In the genomic region with DNA sequence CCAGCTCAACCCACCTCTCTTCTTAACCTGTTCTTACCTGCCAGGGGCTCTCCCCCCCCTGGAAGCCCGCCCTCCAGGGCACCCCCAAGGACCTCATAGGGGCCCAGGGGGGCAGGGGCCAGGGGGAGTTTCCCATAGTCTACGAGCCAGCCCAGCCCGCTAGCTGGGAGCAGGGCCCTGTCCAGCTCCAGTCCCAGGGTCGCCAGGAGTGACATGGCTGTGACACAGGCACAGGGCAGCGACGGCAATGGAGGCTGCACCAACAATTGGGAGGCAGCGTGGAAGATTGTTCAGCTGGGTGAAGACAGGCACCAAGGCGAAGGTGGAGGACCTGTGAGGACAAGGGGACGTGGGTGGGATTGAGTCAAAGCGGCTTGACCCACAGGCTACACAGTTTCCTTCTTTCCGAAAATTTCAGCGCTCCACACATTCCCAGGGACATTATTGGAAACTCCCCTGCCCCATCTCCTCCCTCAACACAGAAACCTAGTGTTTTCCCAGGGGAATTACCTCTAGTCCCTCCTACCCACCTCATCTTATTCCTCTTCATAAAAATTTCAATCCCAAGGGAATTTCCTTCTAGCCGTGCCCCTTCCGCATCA, we compare ENCODE assay signal across 8 mouse cellular contexts. TPM values are rescaled to one million over a fixed set of nuclear protein-coding genes. Genes with fewer than 3 reads are reported as not detected.
DNase-seq lines count a peak whose midpoint lies in the region; ATAC-seq and TF ChIP-seq lines count a peak whose summit lies in the region.

No protein-coding gene starts in this region.

- TF ChIP-seq EP300 in heart, postnatal 0 days (IDR thresholded peaks at IDR 0.05; ENCODE audit: low read depth): no peak
- TF ChIP-seq EP300 in stomach, postnatal 0 days (optimal IDR thresholded peaks at IDR 0.05): no peak

- WGBS in spleen, adult 2 months: 62% methylated on average over 14 of the region's 14 CpGs
- WGBS in heart, postnatal 0 days: 28% methylated on average over 14 of the region's 14 CpGs
- 38% methylated on average over 14 of the region's 14 CpGs for WGBS in liver, embryonic 11.5 days
- 36% methylated on average over 14 of the region's 14 CpGs for WGBS in stomach, postnatal 0 days

- no peak for ATAC-seq in heart, postnatal 0 days (ENCODE audit: insufficient read depth, low read depth)
- no peak for ATAC-seq in liver, embryonic 11.5 days (replicated peaks; ENCODE audit: low FRiP score)
- ATAC-seq in stomach, postnatal 0 days (ENCODE audit: low FRiP score, low TSS enrichment): no peak

- TF ChIP-seq CTCF in spleen, adult 2 months (IDR thresholded peaks at IDR 0.05; ENCODE audit: extremely low read depth, insufficient read depth, insufficient read length, insufficient replicate concordance): no peak
- no peak for TF ChIP-seq CTCF in heart, postnatal 0 days (IDR thresholded peaks at IDR 0.05; ENCODE audit: low read depth)
- no peak for TF ChIP-seq CTCF in stomach, postnatal 0 days (IDR thresholded peaks at IDR 0.05; ENCODE audit: low read depth)

- H3K27me3 ChIP-seq in spleen, adult 2 months (ENCODE audit: control insufficient read depth, insufficient read depth, low read length): no peaks in the 10 kb centered on the region
- no peaks in the 10 kb centered on the region for H3K27me3 ChIP-seq in heart, postnatal 0 days (ENCODE audit: control insufficient read depth, insufficient read depth, low read length)
- H3K27me3 ChIP-seq in liver, embryonic 11.5 days (replicated peaks; ENCODE audit: control insufficient read depth, insufficient read depth, low read length): no peaks in the 10 kb centered on the region
- H3K27me3 ChIP-seq in stomach, postnatal 0 days (ENCODE audit: control insufficient read depth, insufficient read depth, low read length): no peaks in the 10 kb centered on the region

- H3K4me3 ChIP-seq in spleen, adult 2 months (ENCODE audit: extremely low read depth, insufficient read depth, insufficient read length): peak overlapping the region; percentile 93; the same call in 1 of the 2 replicates
- peak overlapping the region; percentile 78 for H3K4me3 ChIP-seq in heart, postnatal 0 days (ENCODE audit: low read depth, low read length)
- peak overlapping the region; percentile 88 for H3K4me3 ChIP-seq in liver, embryonic 11.5 days (ENCODE audit: low read depth, low read length)
- peak overlapping the region; percentile 82 for H3K4me3 ChIP-seq in stomach, postnatal 0 days (ENCODE audit: low read depth, low read length)

- no peak for TF ChIP-seq POLR2A in spleen, adult 2 months (IDR thresholded peaks at IDR 0.05; ENCODE audit: low read depth, low read length)

- DNase-seq in cerebellum, adult 11 months: peak; percentile 46
- DNase-seq in cerebellum, adult 18-20 months: no peak
- DNase-seq in spleen, adult 2 months (ENCODE audit: low read depth in 1 of 2, low spot score in 2 of 2): no peak
- DNase-seq in spleen, postnatal 14 days (ENCODE audit: low spot score in 2 of 2): no peak
- no peak for DNase-seq in heart, postnatal 0 days (ENCODE audit: low spot score)
- DNase-seq in liver, embryonic 11.5 days (ENCODE audit: low spot score): peak; percentile 32
- peak; percentile 21 for DNase-seq in stomach, postnatal 0 days (ENCODE audit: low spot score)
- no peak for DNase-seq in ovary, adult 18-20 months (ENCODE audit: low spot score)

- peak overlapping the region; percentile 85 for H3K4me2 ChIP-seq in heart, postnatal 0 days (ENCODE audit: low read depth, low read length)
- peak overlapping the region; percentile 99 for H3K4me2 ChIP-seq in liver, embryonic 11.5 days
- peak overlapping the region; percentile 80 for H3K4me2 ChIP-seq in stomach, postnatal 0 days (replicated peaks; ENCODE audit: low read depth)

- H3K36me3 ChIP-seq in spleen, adult 2 months (ENCODE audit: control insufficient read depth, insufficient read depth, low read length): no peaks in the 10 kb centered on the region
- peaks cover 12% of the 10 kb centered on the region; the same call in 1 of the 2 replicates for H3K36me3 ChIP-seq in heart, postnatal 0 days (replicated peaks; ENCODE audit: control insufficient read depth, insufficient read depth, low read length)
- peaks cover 14% of the 10 kb centered on the region for H3K36me3 ChIP-seq in liver, embryonic 11.5 days (ENCODE audit: control insufficient read depth, insufficient read depth, low read length)
- H3K36me3 ChIP-seq in stomach, postnatal 0 days (ENCODE audit: control insufficient read depth, insufficient read depth, low read length): no peaks in the 10 kb centered on the region

- H3K9ac ChIP-seq in heart, postnatal 0 days (replicated peaks; ENCODE audit: low read depth, low read length): peak overlapping the region; percentile 8; the same call in 1 of the 2 replicates
- H3K9ac ChIP-seq in liver, embryonic 11.5 days (ENCODE audit: low read depth, low read length): peak overlapping the region; percentile 96
- H3K9ac ChIP-seq in stomach, postnatal 0 days (ENCODE audit: low read length): peak overlapping the region; percentile 48

- no peaks in the 10 kb centered on the region for H3K9me3 ChIP-seq in heart, postnatal 0 days (replicated peaks; ENCODE audit: control insufficient read depth, low read length)
- H3K9me3 ChIP-seq in liver, embryonic 11.5 days (ENCODE audit: control insufficient read depth, low read length): no peaks in the 10 kb centered on the region
- H3K9me3 ChIP-seq in stomach, postnatal 0 days (ENCODE audit: control insufficient read depth, low read length): no peaks in the 10 kb centered on the region

- peaks cover 7% of the 10 kb centered on the region for H3K4me1 ChIP-seq in spleen, adult 2 months (ENCODE audit: control insufficient read depth, insufficient read depth, insufficient read length)
- peaks cover 36% of the 10 kb centered on the region for H3K4me1 ChIP-seq in heart, postnatal 0 days (ENCODE audit: control insufficient read depth, insufficient read depth)
- H3K4me1 ChIP-seq in liver, embryonic 11.5 days (replicated peaks; ENCODE audit: control insufficient read depth, insufficient read depth, low read length): peaks cover 32% of the 10 kb centered on the region
- H3K4me1 ChIP-seq in stomach, postnatal 0 days (replicated peaks; ENCODE audit: control insufficient read depth, insufficient read depth): peaks cover 16% of the 10 kb centered on the region

- peak overlapping the region; percentile 60; the same call in 1 of the 2 replicates for H3K27ac ChIP-seq in spleen, adult 2 months (ENCODE audit: insufficient read depth, low read length)
- peak overlapping the region; percentile 98 for H3K27ac ChIP-seq in heart, postnatal 0 days (ENCODE audit: low read depth)
- peak overlapping the region; percentile 97 for H3K27ac ChIP-seq in liver, embryonic 11.5 days (ENCODE audit: low read depth, low read length)
- H3K27ac ChIP-seq in stomach, postnatal 0 days (replicated peaks): peak overlapping the region; percentile 98; the same call in 1 of the 2 replicates

RNA-seq across cellular contexts. Expression of a gene that starts 0.8 kb away (rescaled TPM):
- 43.8 and 60.5 TPM in 2 replicates for polyA plus RNA-seq in spleen, adult 2 months (2012; rRNA removed)
- total RNA-seq in heart, postnatal 0 days (2014; rRNA removed; ENCODE audit: low replicate concordance): 75.3 and 78.0 TPM in 2 replicates
- 37.6 and 40.9 TPM in 2 replicates for polyA plus RNA-seq in heart, postnatal 0 days (2015; fragmentation: Nextera tagmentation; extraction: Ambion mirVana)
- 85.7 and 91.4 TPM in 2 replicates for polyA plus RNA-seq in liver, embryonic 11.5 days (2014; fragmentation: Nextera tagmentation; extraction: Ambion mirVana)
- polyA plus RNA-seq in stomach, postnatal 0 days (2015; fragmentation: Nextera tagmentation; extraction: Ambion mirVana): 33.4 and 34.9 TPM in 2 replicates

RNA-seq across cellular contexts. Expression of a gene that starts 1.1 kb away (rescaled TPM):
- polyA plus RNA-seq in spleen, adult 2 months (2012; rRNA removed): 175 and 251 TPM in 2 replicates
- total RNA-seq in heart, postnatal 0 days (2014; rRNA removed; ENCODE audit: low replicate concordance): not detected in 2 replicates
- polyA plus RNA-seq in heart, postnatal 0 days (2015; fragmentation: Nextera tagmentation; extraction: Ambion mirVana): 0.93 and 1.1 TPM in 2 replicates
- 1.3 and 2.9 TPM in 2 replicates for polyA plus RNA-seq in liver, embryonic 11.5 days (2014; fragmentation: Nextera tagmentation; extraction: Ambion mirVana)
- 0.69 and 0.75 TPM in 2 replicates for polyA plus RNA-seq in stomach, postnatal 0 days (2015; fragmentation: Nextera tagmentation; extraction: Ambion mirVana)

RNA-seq across cellular contexts. Expression of a gene that starts 1.4 kb away (rescaled TPM):
- polyA plus RNA-seq in spleen, adult 2 months (2012; rRNA removed): 49.6 and 66.2 TPM in 2 replicates
- total RNA-seq in heart, postnatal 0 days (2014; rRNA removed; ENCODE audit: low replicate concordance): 5.6 and 16.0 TPM in 2 replicates
- 3.0 and 3.5 TPM in 2 replicates for polyA plus RNA-seq in heart, postnatal 0 days (2015; fragmentation: Nextera tagmentation; extraction: Ambion mirVana)
- 3.9 and 4.2 TPM in 2 replicates for polyA plus RNA-seq in liver, embryonic 11.5 days (2014; fragmentation: Nextera tagmentation; extraction: Ambion mirVana)
- polyA plus RNA-seq in stomach, postnatal 0 days (2015; fragmentation: Nextera tagmentation; extraction: Ambion mirVana): 7.3 and 7.7 TPM in 2 replicates

RNA-seq across cellular contexts. Expression of a gene that starts 33.7 kb away (rescaled TPM):
- 67.8 and 105 TPM in 2 replicates for polyA plus RNA-seq in spleen, adult 2 months (2012; rRNA removed)
- 81.8 and 137 TPM in 2 replicates for total RNA-seq in heart, postnatal 0 days (2014; rRNA removed; ENCODE audit: low replicate concordance)
- polyA plus RNA-seq in heart, postnatal 0 days (2015; fragmentation: Nextera tagmentation; extraction: Ambion mirVana): 91.3 and 91.8 TPM in 2 replicates
- polyA plus RNA-seq in liver, embryonic 11.5 days (2014; fragmentation: Nextera tagmentation; extraction: Ambion mirVana): 46.5 and 53.9 TPM in 2 replicates
- 70.8 and 75.2 TPM in 2 replicates for polyA plus RNA-seq in stomach, postnatal 0 days (2015; fragmentation: Nextera tagmentation; extraction: Ambion mirVana)

RNA-seq across cellular contexts. Expression of a gene that starts 33.8 kb away (rescaled TPM):
- polyA plus RNA-seq in spleen, adult 2 months (2012; rRNA removed): 68.4 and 91.7 TPM in 2 replicates
- total RNA-seq in heart, postnatal 0 days (2014; rRNA removed; ENCODE audit: low replicate concordance): 43.5 and 101 TPM in 2 replicates
- 51.7 and 57.5 TPM in 2 replicates for polyA plus RNA-seq in heart, postnatal 0 days (2015; fragmentation: Nextera tagmentation; extraction: Ambion mirVana)
- polyA plus RNA-seq in liver, embryonic 11.5 days (2014; fragmentation: Nextera tagmentation; extraction: Ambion mirVana): 50.5 and 53.3 TPM in 2 replicates
- 45.4 and 48.0 TPM in 2 replicates for polyA plus RNA-seq in stomach, postnatal 0 days (2015; fragmentation: Nextera tagmentation; extraction: Ambion mirVana)

Comparison
In these comparisons a context has a peak if more than half of its experiments do, and no peak if none do; other contexts are left out.
1. DNase-seq: peak in cerebellum, adult 11 months (single experiment), liver, embryonic 11.5 days (single experiment) and stomach, postnatal 0 days (single experiment); none in cerebellum, adult 18-20 months (0 of 2), spleen, adult 2 months (0 of 2), spleen, postnatal 14 days (0 of 2), heart, postnatal 0 days (single experiment) and ovary, adult 18-20 months (single experiment).
2. H3K9ac ChIP-seq: peak in every context shown above with its lines; median percentile 96 in liver, embryonic 11.5 days; 48 in stomach, postnatal 0 days; 8 in heart, postnatal 0 days.
3. RNA of a gene that starts 1.1 kb away (polyA plus RNA-seq): 175 to 251 TPM in spleen, adult 2 months; 1.3 to 2.9 TPM in liver, embryonic 11.5 days, 0.93 to 1.1 TPM in heart, postnatal 0 days and 0.69 to 0.75 TPM in stomach, postnatal 0 days; every median in the first group is over 10 times any median in the second.
4. Peak in every context shown above with its lines, with median percentiles within 50 percentile points of each other: H3K27ac ChIP-seq, H3K4me3 ChIP-seq and H3K4me2 ChIP-seq.